Mouse (Mus musculus) spleen, adult 2 months (tissue): Measurements from ENCODE around the gene Calml4. TPM values are rescaled to one million over a fixed set of nuclear protein-coding genes. Genes with fewer than 3 reads are reported as not detected.

ENCODE experiments used
- DNase-seq, 2 experiments: peaks; one replicate each; pipeline versions ENCODE4 v3.0.0 to v3.0.0-alpha.2; 2012 to 2021; ENCODE audit warnings: low spot score in 2 of 2, low read depth in 1 of 2
- H3K27ac ChIP-seq: fragments of 200-500 bp; 2 replicates; pipeline ENCODE4 v1.5.1; 2012; ENCODE audit warnings: low read length, inconsistent platforms; ENCODE audit not compliant: insufficient read depth
- H3K27me3 ChIP-seq: fragments of 200-500 bp; 2 replicates; pipeline ENCODE4 v1.6.1; 2012; ENCODE audit warnings: mild to moderate bottlenecking, moderate library complexity, low read length, inconsistent platforms; ENCODE audit not compliant: control insufficient read depth, insufficient read depth
- H3K36me3 ChIP-seq: fragments of 200-500 bp; 2 replicates; pipeline ENCODE4 v1.6.1; 2012; ENCODE audit warnings: mild to moderate bottlenecking, low read length, inconsistent platforms; ENCODE audit not compliant: control insufficient read depth, insufficient read depth
- H3K4me1 ChIP-seq: fragments of 200-500 bp; 2 replicates; pipeline ENCODE4 v1.6.1; 2011; ENCODE audit warnings: inconsistent platforms; ENCODE audit not compliant: control insufficient read depth, insufficient read depth, insufficient read length
- H3K4me3 ChIP-seq: fragments of 200-500 bp; 2 replicates; pipeline ENCODE4 v1.5.1; 2011; ENCODE audit warnings: mild to moderate bottlenecking, inconsistent platforms; ENCODE audit not compliant: insufficient read depth, insufficient read length; ENCODE audit errors: extremely low read depth
- CTCF ChIP-seq: fragments of 200-500 bp; IDR thresholded peaks from 2 replicates; pipeline ENCODE4 v1.5.1; 2011; ENCODE audit warnings: mild to moderate bottlenecking, inconsistent platforms; ENCODE audit not compliant: insufficient read depth, insufficient read length, insufficient replicate concordance; ENCODE audit errors: extremely low read depth
- POLR2A ChIP-seq: fragments of 200-500 bp; IDR thresholded peaks from 2 replicates; pipeline ENCODE4 v1.6.1; 2011; ENCODE audit warnings: low read depth, low read length, inconsistent platforms
- WGBS: fragments of 180-500 bp; shearing (Covaris S2); methylation state at CpG from one replicate; pipeline ENCODE4 v1.1.7; 2018; 5-methylcytosine and 5-hydroxymethylcytosine counted together
- polyA plus RNA-seq: library from polyadenylated mRNA; depleted of rRNA; stranded (reverse); fragments of >200 nt; gene quantifications from 2 replicates; pipeline ENCODE4 v1.2.3, GENCODE M21; 2012

Calml4 gene
- polyA plus RNA-seq, 1 experiment = 1.6 TPM

DNA sequence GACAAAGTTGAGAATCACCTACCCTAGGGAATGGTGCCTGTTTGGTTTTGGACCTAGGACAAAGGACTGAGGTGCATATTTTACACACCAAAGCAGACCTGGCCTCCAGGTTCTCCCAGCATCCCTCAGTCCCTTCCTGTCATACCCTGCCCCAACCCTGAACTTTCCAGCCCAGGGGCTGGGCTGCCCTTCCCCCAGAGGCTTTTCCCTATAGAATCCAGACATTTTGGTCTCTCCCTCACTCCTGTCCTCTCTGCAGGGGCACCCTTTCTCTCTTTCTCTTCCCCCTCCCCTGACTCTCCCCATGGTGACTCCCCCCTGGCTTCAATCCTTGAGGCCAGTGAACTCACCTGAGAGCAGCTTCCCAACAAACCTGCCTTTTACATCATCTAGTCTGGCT, 12.8 kb downstream of the Calml4 start:
- Histone ChIP-seq H3K27me3 (no peaks in the 10 kb centered on the region), H3K36me3 (no peaks in the 10 kb centered on the region), H3K4me3 (no peak overlapping the region), H3K27ac (no peak overlapping the region), H3K4me1 (0 out of 2 replicates have a peak, but pooled peaks cover 2% of the 10 kb centered on the region)
- TF ChIP-seq POLR2A (no peak), CTCF (no peak)
- no peak for DNase-seq

DNA sequence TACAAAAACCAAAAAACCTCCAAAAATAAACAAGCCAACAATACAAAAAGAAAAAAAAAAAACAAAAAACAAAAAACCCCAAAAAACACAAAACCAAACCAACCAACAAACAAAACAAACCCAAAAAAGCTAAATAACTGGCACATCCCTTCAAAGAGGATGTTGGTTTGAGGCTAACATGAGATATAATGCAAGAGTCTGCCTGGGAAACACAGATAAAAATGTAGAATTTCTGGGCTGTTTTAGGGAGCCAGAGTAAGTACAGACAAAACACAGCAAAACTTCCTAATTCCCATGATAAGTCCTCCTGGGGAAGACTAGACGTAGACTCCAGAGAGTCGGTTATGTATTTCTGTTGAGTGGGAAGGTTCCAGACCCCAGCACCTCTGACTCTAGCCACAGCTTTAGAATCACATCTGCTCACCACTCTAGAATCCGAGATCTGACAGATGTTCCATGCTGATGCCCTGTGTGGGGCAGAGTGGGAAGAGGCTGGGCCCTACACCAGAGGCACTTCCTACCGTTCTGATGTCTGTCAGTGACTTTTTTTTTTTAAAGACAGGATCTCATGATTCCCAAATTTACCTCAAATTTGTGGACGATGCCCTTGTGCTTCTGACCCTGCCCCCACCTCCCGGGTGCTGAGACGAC, 19.2 kb downstream of the Calml4 start:
- H3K36me3 ChIP-seq = peaks cover 9% of the 10 kb centered on the region
- TF ChIP-seq POLR2A = no peak
- TF ChIP-seq CTCF = no peak

GRCm38 (mm10) chr9:62877825-62878224, 19.9 kb downstream of the Calml4 start:
- H3K4me3 ChIP-seq = no peak overlapping the region
- H3K4me1 ChIP-seq = peaks cover 9% of the 10 kb centered on the region; the same call in 1 of the 2 replicates
- no peak for TF ChIP-seq POLR2A
- no peak for TF ChIP-seq CTCF
- DNase-seq = no peak
- peaks cover 14% of the 10 kb centered on the region for H3K36me3 ChIP-seq
- WGBS = 87% methylated on average over 2 of the region's 2 CpGs
- H3K27ac ChIP-seq = no peak overlapping the region
- no peaks in the 10 kb centered on the region for H3K27me3 ChIP-seq

More for the DNA sequence above, 19.2 kb downstream of the Calml4 start:
- H3K27me3 ChIP-seq = no peaks in the 10 kb centered on the region
- no peak for DNase-seq
- WGBS = 81% methylated on average over 7 of the region's 7 CpGs
- H3K4me3 ChIP-seq = no peak overlapping the region
- peaks cover 9% of the 10 kb centered on the region; the same call in 1 of the 2 replicates for H3K4me1 ChIP-seq
- H3K27ac ChIP-seq = no peak overlapping the region

GRCm38 (mm10) chr9:62881871-62882270, 24.0 kb downstream of the Calml4 start:
- WGBS = 94% methylated on average over 12 of the region's 12 CpGs
- H3K4me3 ChIP-seq = no peak overlapping the region
- H3K36me3 ChIP-seq = peaks cover 35% of the 10 kb centered on the region
- H3K27me3 ChIP-seq = no peaks in the 10 kb centered on the region
- H3K4me1 ChIP-seq = no peaks in the 10 kb centered on the region
- no peak overlapping the region for H3K27ac ChIP-seq
- no peak for DNase-seq
- TF ChIP-seq POLR2A = no peak
- no peak for TF ChIP-seq CTCF

DNA sequence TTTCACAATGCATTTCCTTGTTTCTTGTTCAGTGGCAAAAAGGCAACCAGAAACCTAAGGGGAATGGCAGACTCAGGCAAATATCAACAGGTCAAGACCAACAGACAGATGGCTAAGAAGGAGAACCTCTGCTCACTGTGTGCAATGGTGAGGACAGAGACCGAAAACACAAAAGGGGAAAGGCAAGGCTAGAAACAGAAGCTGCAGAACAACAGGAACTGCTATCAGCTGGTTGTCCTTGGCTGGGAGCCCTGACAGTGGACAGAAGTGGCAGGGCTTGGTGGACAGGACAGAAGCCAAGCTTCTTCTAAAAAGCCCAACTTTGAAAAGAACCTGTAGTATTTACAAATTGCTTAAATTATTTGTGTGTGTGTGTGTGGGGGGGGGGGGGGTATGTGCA, 36.6 kb downstream of the Calml4 start:
- Histone ChIP-seq H3K4me1 (no peaks in the 10 kb centered on the region), H3K27ac (0 out of 2 replicates have a peak overlapping the region, but pooled peaks have one; percentile 8), H3K4me3 (no peak overlapping the region), H3K36me3 (peaks cover 21% of the 10 kb centered on the region), H3K27me3 (no peaks in the 10 kb centered on the region)
- TF ChIP-seq POLR2A (no peak), CTCF (no peak)
- DNase-seq = no peak
- WGBS = 43% methylated on average over 1 of the region's 1 CpGs

- H3K27ac ChIP-seq = no peak overlapping the region
- no peak overlapping the region for H3K4me3 ChIP-seq
- no peaks in the 10 kb centered on the region for H3K4me1 ChIP-seq
- DNase-seq = no peak
- WGBS = 95% methylated on average over 2 of the region's 2 CpGs
- TF ChIP-seq POLR2A (no peak), CTCF (no peak)
- peaks cover 19% of the 10 kb centered on the region for H3K36me3 ChIP-seq
- H3K27me3 ChIP-seq = no peaks in the 10 kb centered on the region
Measured at GRCm38 (mm10) chr9:62901736-62902135, 43.9 kb downstream of the Calml4 start.

- 82% methylated on average over 2 of the region's 2 CpGs for WGBS
Measured at GRCm38 (mm10) chr9:62903841-62904240, 46.0 kb downstream of the Calml4 start.

More at GRCm38 (mm10) chr9:62903841-62904240, 46.0 kb downstream of the Calml4 start:
- no peaks in the 10 kb centered on the region for H3K27me3 ChIP-seq
- H3K4me3 ChIP-seq = no peak overlapping the region
- H3K36me3 ChIP-seq = peaks cover 20% of the 10 kb centered on the region
- no peak for TF ChIP-seq POLR2A
- no peak for TF ChIP-seq CTCF
- no peak overlapping the region for H3K27ac ChIP-seq
- H3K4me1 ChIP-seq = no peaks in the 10 kb centered on the region
- DNase-seq = no peak
